Mouse (Mus musculus) hindbrain, embryonic 15.5 days (tissue): ENCODE measurements at regions not wholly inside any gene's neighbourhood (a gene's known extent, or its start where the extent isn't known, plus 50 kb on each side); places are given as distances from the start of the nearest gene placed in this dataset.

Source experiments
- ATAC-seq: fragments of 200-750 bp; cut with Nextera tagmentation; 2 replicates; pipeline ENCODE4 v1.8.0; 2017; ENCODE audit warnings: low read depth, moderate number of reproducible peaks, moderate TSS enrichment; ENCODE audit not compliant: low FRiP score
- H3K27ac ChIP-seq: fragments of 300-500 bp; sonication (generic); replicated peaks from 2 replicates; pipeline ENCODE4 v1.5.1; 2015; ENCODE audit warnings: mild to moderate bottlenecking, inconsistent platforms
- H3K27me3 ChIP-seq: fragments of 300-500 bp; sonication (generic); 2 replicates; pipeline ENCODE4 v1.6.1; 2015; ENCODE audit warnings: control low read depth, inconsistent platforms
- H3K36me3 ChIP-seq: fragments of 300-500 bp; sonication (generic); 2 replicates; pipeline ENCODE4 v1.6.1; 2015; ENCODE audit warnings: control low read depth, inconsistent platforms
- H3K4me1 ChIP-seq: fragments of 300-500 bp; sonication (generic); replicated peaks from 2 replicates; pipeline ENCODE4 v1.6.1; 2015; ENCODE audit warnings: control low read depth, inconsistent platforms
- H3K4me2 ChIP-seq: fragments of 300-500 bp; sonication (generic); 2 replicates; pipeline ENCODE4 v1.6.1; 2015; ENCODE audit warnings: moderate library complexity, mild to moderate bottlenecking, inconsistent platforms
- H3K4me3 ChIP-seq: fragments of 300-500 bp; sonication (generic); 2 replicates; pipeline ENCODE4 v1.5.1; 2015; ENCODE audit warnings: mild to moderate bottlenecking, inconsistent platforms
- H3K9ac ChIP-seq: fragments of 300-500 bp; sonication (generic); 2 replicates; pipeline ENCODE4 v1.6.1; 2015; ENCODE audit warnings: inconsistent platforms
- H3K9me3 ChIP-seq: fragments of 300-500 bp; sonication (generic); 2 replicates; pipeline ENCODE4 v1.6.1; 2016; ENCODE audit warnings: control low read depth, inconsistent platforms
- WGBS: fragments of 180-500 bp; shearing (Covaris S2); methylation state at CpG from one replicate; pipeline ENCODE4 v1.1.7; 2015; 5-methylcytosine and 5-hydroxymethylcytosine counted together

- no peaks in the 10 kb centered on the region for H3K36me3 ChIP-seq
- no peaks in the 10 kb centered on the region for H3K27me3 ChIP-seq
- ATAC-seq = no peak
- 70% methylated on average over 13 of the region's 13 CpGs for WGBS
- no peak overlapping the region for H3K9ac ChIP-seq
- H3K4me3 ChIP-seq = no peak overlapping the region
- no peak overlapping the region for H3K4me2 ChIP-seq
- H3K27ac ChIP-seq = no peak overlapping the region
- no peaks in the 10 kb centered on the region for H3K9me3 ChIP-seq
- no peaks in the 10 kb centered on the region for H3K4me1 ChIP-seq
Measured at GRCm38 (mm10) chr15:51687007-51687540, 2197.6 kb upstream of the Gm7489 start.

GRCm38 (mm10) chr15:51689498-51689897 lies 2195.2 kb upstream of the Gm7489 start:
- no peak overlapping the region for H3K4me3 ChIP-seq
- no peaks in the 10 kb centered on the region for H3K36me3 ChIP-seq
- no peaks in the 10 kb centered on the region for H3K27me3 ChIP-seq
- H3K27ac ChIP-seq = no peak overlapping the region
- 88% methylated on average over 1 of the region's 1 CpGs for WGBS
- no peak overlapping the region for H3K4me2 ChIP-seq
- H3K9ac ChIP-seq = no peak overlapping the region
- ATAC-seq = no peak
- H3K4me1 ChIP-seq = no peaks in the 10 kb centered on the region
- H3K9me3 ChIP-seq = no peaks in the 10 kb centered on the region

GRCm38 (mm10) chr15:51692671-51693070 lies 2192.0 kb upstream of the Gm7489 start:
- Histone ChIP-seq H3K9me3 (no peaks in the 10 kb centered on the region), H3K27me3 (no peaks in the 10 kb centered on the region), H3K36me3 (no peaks in the 10 kb centered on the region), H3K4me3 (no peak overlapping the region), H3K4me2 (no peak overlapping the region), H3K9ac (no peak overlapping the region), H3K4me1 (no peaks in the 10 kb centered on the region), H3K27ac (no peak overlapping the region)
- ATAC-seq = no peak
- WGBS = 93% methylated on average over 4 of the region's 4 CpGs

GRCm38 (mm10) chr15:51696344-51697016 lies 2188.2 kb upstream of the Gm7489 start:
- H3K9me3 ChIP-seq = no peaks in the 10 kb centered on the region
- H3K4me2 ChIP-seq = no peak overlapping the region
- H3K36me3 ChIP-seq = no peaks in the 10 kb centered on the region
- no peaks in the 10 kb centered on the region for H3K4me1 ChIP-seq
- H3K27me3 ChIP-seq = no peaks in the 10 kb centered on the region
- no peak overlapping the region for H3K4me3 ChIP-seq
- ATAC-seq = no peak
- no peak overlapping the region for H3K27ac ChIP-seq
- 53% methylated on average over 11 of the region's 11 CpGs for WGBS
- no peak overlapping the region for H3K9ac ChIP-seq

- H3K4me1 ChIP-seq = no peaks in the 10 kb centered on the region
- H3K4me2 ChIP-seq = no peak overlapping the region
- H3K9ac ChIP-seq = no peak overlapping the region
- H3K4me3 ChIP-seq = no peak overlapping the region
- H3K27me3 ChIP-seq = no peaks in the 10 kb centered on the region
- WGBS = 100% methylated on average over 1 of the region's 1 CpGs
- no peak for ATAC-seq
- H3K36me3 ChIP-seq = no peaks in the 10 kb centered on the region
- no peak overlapping the region for H3K27ac ChIP-seq
- no peaks in the 10 kb centered on the region for H3K9me3 ChIP-seq
Measured at GRCm38 (mm10) chr15:51704198-51704597, 2180.5 kb upstream of the Gm7489 start.

GRCm38 (mm10) chr15:51709871-51710655 lies 2174.6 kb upstream of the Gm7489 start:
- peaks cover 15% of the 10 kb centered on the region for H3K4me1 ChIP-seq
- H3K4me2 ChIP-seq = peak overlapping the region; percentile 2; the same call in 1 of the 2 replicates
- H3K27me3 ChIP-seq = no peaks in the 10 kb centered on the region
- 27% methylated on average over 13 of the region's 13 CpGs for WGBS
- no peak overlapping the region for H3K9ac ChIP-seq
- no peaks in the 10 kb centered on the region for H3K9me3 ChIP-seq
- ATAC-seq = peak; percentile 94
- peak overlapping the region; percentile 75 for H3K27ac ChIP-seq
- no peak overlapping the region for H3K4me3 ChIP-seq
- H3K36me3 ChIP-seq = no peaks in the 10 kb centered on the region

GRCm38 (mm10) chr15:51720873-51721308 lies 2163.8 kb upstream of the Gm7489 start:
- H3K4me3 ChIP-seq = no peak overlapping the region
- H3K27me3 ChIP-seq = no peaks in the 10 kb centered on the region
- no peaks in the 10 kb centered on the region for H3K36me3 ChIP-seq
- no peak overlapping the region for H3K4me2 ChIP-seq
- H3K4me1 ChIP-seq = 0 out of 2 replicates have a peak, but pooled peaks cover 4% of the 10 kb centered on the region
- peak; percentile 79 for ATAC-seq
- 14% methylated on average over 8 of the region's 9 CpGs for WGBS
- no peak overlapping the region for H3K9ac ChIP-seq
- H3K9me3 ChIP-seq = no peaks in the 10 kb centered on the region
- H3K27ac ChIP-seq = no peak overlapping the region

GRCm38 (mm10) chr15:51721363-51721762 lies 2163.3 kb upstream of the Gm7489 start:
- no peaks in the 10 kb centered on the region for H3K9me3 ChIP-seq
- no peak overlapping the region for H3K4me2 ChIP-seq
- H3K27me3 ChIP-seq = no peaks in the 10 kb centered on the region
- ATAC-seq = no peak
- 0 out of 2 replicates have a peak, but pooled peaks cover 4% of the 10 kb centered on the region for H3K4me1 ChIP-seq
- H3K9ac ChIP-seq = no peak overlapping the region
- H3K27ac ChIP-seq = no peak overlapping the region
- H3K4me3 ChIP-seq = no peak overlapping the region
- WGBS = 65% methylated on average over 5 of the region's 5 CpGs
- H3K36me3 ChIP-seq = no peaks in the 10 kb centered on the region

GRCm38 (mm10) chr15:51724127-51724526 lies 2160.6 kb upstream of the Gm7489 start:
- H3K9me3 ChIP-seq = no peaks in the 10 kb centered on the region
- no peaks in the 10 kb centered on the region for H3K36me3 ChIP-seq
- H3K4me1 ChIP-seq = 0 out of 2 replicates have a peak, but pooled peaks cover 4% of the 10 kb centered on the region
- no peak overlapping the region for H3K9ac ChIP-seq
- H3K4me3 ChIP-seq = no peak overlapping the region
- H3K27me3 ChIP-seq = no peaks in the 10 kb centered on the region
- H3K27ac ChIP-seq = no peak overlapping the region
- no peak for ATAC-seq
- no peak overlapping the region for H3K4me2 ChIP-seq
- 74% methylated on average over 7 of the region's 7 CpGs for WGBS

GRCm38 (mm10) chr15:51725457-51725856 lies 2159.2 kb upstream of the Gm7489 start:
- WGBS = 90% methylated on average over 3 of the region's 3 CpGs
- Histone ChIP-seq H3K36me3 (no peaks in the 10 kb centered on the region), H3K9me3 (no peaks in the 10 kb centered on the region), H3K27me3 (no peaks in the 10 kb centered on the region), H3K4me3 (no peak overlapping the region), H3K4me1 (0 out of 2 replicates have a peak, but pooled peaks cover 4% of the 10 kb centered on the region), H3K27ac (no peak overlapping the region), H3K9ac (no peak overlapping the region), H3K4me2 (no peak overlapping the region)
- ATAC-seq = no peak

- 88% methylated on average over 10 of the region's 10 CpGs for WGBS
- H3K27me3 ChIP-seq = no peaks in the 10 kb centered on the region
- no peak overlapping the region for H3K9ac ChIP-seq
- H3K4me2 ChIP-seq = no peak overlapping the region
- no peak for ATAC-seq
- no peak overlapping the region for H3K4me3 ChIP-seq
- H3K4me1 ChIP-seq = no peaks in the 10 kb centered on the region
- no peaks in the 10 kb centered on the region for H3K9me3 ChIP-seq
- no peaks in the 10 kb centered on the region for H3K36me3 ChIP-seq
- H3K27ac ChIP-seq = no peak overlapping the region
Measured at GRCm38 (mm10) chr15:51730106-51730505, 2154.6 kb upstream of the Gm7489 start.

- no peaks in the 10 kb centered on the region for H3K27me3 ChIP-seq
- no peak overlapping the region for H3K27ac ChIP-seq
- H3K4me2 ChIP-seq = no peak overlapping the region
- ATAC-seq = no peak
- no peak overlapping the region for H3K4me3 ChIP-seq
- WGBS = 78% methylated on average over 12 of the region's 12 CpGs
- no peaks in the 10 kb centered on the region for H3K4me1 ChIP-seq
- no peaks in the 10 kb centered on the region for H3K9me3 ChIP-seq
- H3K9ac ChIP-seq = no peak overlapping the region
- H3K36me3 ChIP-seq = no peaks in the 10 kb centered on the region
Measured at GRCm38 (mm10) chr15:51730805-51731412, 2153.8 kb upstream of the Gm7489 start.
